In the genomic region with DNA sequence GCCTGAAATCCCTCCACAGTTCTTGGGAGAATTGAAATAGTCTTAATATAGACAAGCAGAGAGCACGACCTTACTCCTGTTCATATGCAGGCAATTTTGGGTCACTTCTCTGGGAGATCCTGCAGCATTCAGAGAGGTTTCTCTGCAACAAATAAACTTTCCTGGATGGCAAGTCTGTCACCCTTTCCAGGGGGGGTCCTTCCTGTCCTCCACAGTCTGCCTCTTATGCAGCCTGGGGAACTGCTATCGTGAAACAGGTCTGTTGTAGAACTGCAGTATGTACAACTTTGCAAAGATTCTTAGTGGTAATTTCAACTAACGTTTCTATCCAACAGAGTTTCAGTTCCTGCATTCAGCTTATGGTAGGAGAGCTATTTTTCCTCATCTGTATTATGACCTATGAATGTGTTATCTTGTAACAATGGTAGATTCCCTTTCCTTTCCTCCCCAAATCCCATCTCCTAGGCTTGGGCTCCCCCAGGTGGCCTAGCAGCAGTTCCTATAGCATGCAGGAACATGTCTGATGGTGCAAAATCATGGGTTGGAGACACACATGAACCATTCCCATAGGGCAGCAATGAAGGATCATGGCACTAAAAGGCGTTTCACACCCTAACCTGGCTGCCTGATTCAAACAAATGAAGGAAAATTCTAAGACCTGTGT, we compare ENCODE assay signal across 10 mouse cellular contexts. TPM values are rescaled to one million over a fixed set of nuclear protein-coding genes. Genes with fewer than 3 reads are reported as not detected.
DNase-seq lines count a peak whose midpoint lies in the region; ATAC-seq and TF ChIP-seq lines count a peak whose summit lies in the region.
"Had no signal": no experiment of that assay in that cellular context is flagged by ENCODE, and none has a peak within 500 bp of the region (broad histone marks: within the 10 kb centered on the region; RNA-seq: fewer than 3 reads in every experiment).

No protein-coding gene starts in this region.

- DNase-seq in frontal cortex, postnatal 25 days (ENCODE audit: low spot score in 2 of 2) = no peak
- DNase-seq in liver, adult 2 months (ENCODE audit: extremely low read depth, low read depth, low spot score) = no peak
- DNase-seq in liver, embryonic 11.5 days (ENCODE audit: low spot score) = no peak
- peak; percentile 9 for DNase-seq in Muller cell, postnatal 12 days (ENCODE audit: inconsistent ontology term)
- peak; percentile 36 for DNase-seq in lung, postnatal 10 days
- DNase-seq in frontal cortex, postnatal 36 days (ENCODE audit: low spot score in 2 of 2) = no peak
- no peak for DNase-seq in spleen, adult 12 weeks (ENCODE audit: low spot score)
- DNase-seq: liver, embryonic 13.5 days had no signal

- peak; percentile 43; the same call in 1 of the 2 replicates for TF ChIP-seq CTCF in liver, adult 2 months (IDR thresholded peaks at IDR 0.05; ENCODE audit: low read depth, low read length)

- H3K4me3 ChIP-seq in liver, adult 2 months (ENCODE audit: insufficient read depth, low read depth, low read length) = no peak overlapping the region
- H3K4me3 ChIP-seq in liver, embryonic 11.5 days (ENCODE audit: low read depth, low read length) = no peak overlapping the region
- H3K4me3 ChIP-seq: hindbrain, embryonic 15.5 days; liver, embryonic 13.5 days had no signal

- TF ChIP-seq POLR2A in liver, adult 2 months (IDR thresholded peaks at IDR 0.05; ENCODE audit: extremely low read depth, insufficient read depth, low read length) = no peak

- 86% methylated on average over 4 of the region's 4 CpGs for WGBS in liver, adult 2 months
- 79% methylated on average over 4 of the region's 4 CpGs for WGBS in liver, embryonic 11.5 days

- H3K79me2 ChIP-seq in liver, adult 2 months (ENCODE audit: control insufficient read depth, insufficient read depth, low read length) = no peaks in the 10 kb centered on the region

- H3K27me3 ChIP-seq in liver, adult 2 months (ENCODE audit: control insufficient read depth, insufficient read depth, low read length) = no peaks in the 10 kb centered on the region
- H3K27me3 ChIP-seq in liver, embryonic 11.5 days (replicated peaks; ENCODE audit: control insufficient read depth, insufficient read depth, low read length) = no peaks in the 10 kb centered on the region
- H3K27me3 ChIP-seq: hindbrain, embryonic 15.5 days; liver, embryonic 13.5 days had no signal

- no peaks in the 10 kb centered on the region; the same call in 1 of the 2 replicates for H3K36me3 ChIP-seq in liver, adult 2 months (ENCODE audit: control insufficient read depth, insufficient read depth, low read length)
- H3K36me3 ChIP-seq in liver, embryonic 11.5 days (ENCODE audit: control insufficient read depth, insufficient read depth, low read length) = no peaks in the 10 kb centered on the region
- H3K36me3 ChIP-seq: hindbrain, embryonic 15.5 days; liver, embryonic 13.5 days had no signal

- no peaks in the 10 kb centered on the region for H3K4me1 ChIP-seq in liver, adult 2 months (ENCODE audit: control insufficient read depth, insufficient read depth, low read length)
- H3K4me1 ChIP-seq in liver, embryonic 11.5 days (replicated peaks; ENCODE audit: control insufficient read depth, insufficient read depth, low read length) = no peaks in the 10 kb centered on the region

- H3K27ac ChIP-seq in liver, adult 2 months (replicated peaks; ENCODE audit: insufficient read depth, low read depth, low read length) = no peak overlapping the region
- no peak overlapping the region for H3K27ac ChIP-seq in liver, embryonic 11.5 days (ENCODE audit: low read depth, low read length)
- H3K27ac ChIP-seq: hindbrain, embryonic 15.5 days; liver, embryonic 13.5 days had no signal

- H3K9me3 ChIP-seq in liver, embryonic 11.5 days (ENCODE audit: control insufficient read depth, low read length) = no peaks in the 10 kb centered on the region
- H3K9me3 ChIP-seq: hindbrain, embryonic 15.5 days; liver, embryonic 13.5 days had no signal

- no peak overlapping the region for H3K9ac ChIP-seq in liver, adult 2 months (ENCODE audit: low read depth, low read length)
- H3K9ac ChIP-seq in liver, embryonic 11.5 days (ENCODE audit: low read depth, low read length) = no peak overlapping the region
- H3K9ac ChIP-seq: hindbrain, embryonic 15.5 days; liver, embryonic 13.5 days had no signal

- H3K4me2 ChIP-seq in liver, embryonic 11.5 days = no peak overlapping the region
- H3K4me2 ChIP-seq: hindbrain, embryonic 15.5 days; liver, embryonic 13.5 days had no signal

- ATAC-seq in frontal cortex, adult (ENCODE audit: low TSS enrichment) = peak; percentile 29; the same call in 1 of the 2 replicates
- no peak for ATAC-seq in liver, embryonic 11.5 days (replicated peaks; ENCODE audit: low FRiP score)

RNA-seq across cellular contexts. Expression of gene Relt, which starts 44.7 kb away (rescaled TPM):
- total RNA-seq in liver, adult 2 months (2014; rRNA removed) = 0.37 and 2.1 TPM in 2 replicates
- polyA plus RNA-seq in liver, adult 2 months (2012; rRNA removed) = 1.0 TPM in 2 replicates
- 14.6 and 17.0 TPM in 2 replicates for polyA plus RNA-seq in liver, embryonic 11.5 days (2014; fragmentation: Nextera tagmentation; extraction: Ambion mirVana)

Comparison
In these comparisons a context has a peak if more than half of its experiments do, and no peak if none do; other contexts are left out.
1. DNase-seq: peak in Muller cell, postnatal 12 days (single experiment) and lung, postnatal 10 days (single experiment); none in frontal cortex, postnatal 25 days (0 of 2), liver, adult 2 months (single experiment), liver, embryonic 11.5 days (single experiment), frontal cortex, postnatal 36 days (0 of 2) and spleen, adult 12 weeks (single experiment).